Mouse (Mus musculus) thymus, postnatal 10 days (tissue): ENCODE results near the gene Cklf.
"Not testable (repeated sequence)": the region's sequence is repeated elsewhere in the genome, so short reads cannot be mapped to it uniquely, and the experiment has no call there.

ENCODE experiments used
- DNase-seq, 2 experiments: peaks; one replicate each; pipeline ENCODE4 v3.0.0; 2021; ENCODE audit warnings: low spot score in 2 of 2

Cklf gene

GRCm38 (mm10) chr8:104264271-104264935 lies 13.7 kb downstream of the Cklf start:
- DNase-seq, result not testable (repeated sequence)

GRCm38 (mm10) chr8:104268368-104268767 lies 17.7 kb downstream of the Cklf start:
- no peak for DNase-seq

GRCm38 (mm10) chr8:104268937-104269440 lies 18.3 kb downstream of the Cklf start:
- no peak for DNase-seq

GRCm38 (mm10) chr8:104293081-104293480 lies 42.4 kb downstream of the Cklf start, which contains the start of gene Cmtm2a:
Cmtm2a (minus strand) TSS chr8:104293181.
- not testable (repeated sequence) for DNase-seq

GRCm38 (mm10) chr8:104294396-104294795 lies 43.7 kb downstream of the Cklf start:
- no peak for DNase-seq

- DNase-seq, result not testable (repeated sequence)
These were observed 50.9 kb downstream of the Cklf start for GRCm38 (mm10) chr8:104301577-104301976.

GRCm38 (mm10) chr8:104302536-104302935 lies 51.9 kb downstream of the Cklf start:
- DNase-seq, result not testable (repeated sequence)

GRCm38 (mm10) chr8:104304962-104305361 lies 54.3 kb downstream of the Cklf start:
- DNase-seq, result no peak

- not testable (repeated sequence) for DNase-seq
These were observed 57.7 kb downstream of the Cklf start for GRCm38 (mm10) chr8:104308341-104308740.

- DNase-seq, result not testable (repeated sequence)
These were observed 58.9 kb downstream of the Cklf start, which contains the start of the genes Gm45711 and Cmtm1 for GRCm38 (mm10) chr8:104309441-104310155. Gm45711 (minus strand) TSS chr8:104310081. Cmtm1 (minus strand) TSS chr8:104310145.

- not testable (repeated sequence) for DNase-seq
These were observed 61.4 kb downstream of the Cklf start for GRCm38 (mm10) chr8:104312023-104312422.

- DNase-seq, result no peak
These were observed 62.6 kb downstream of the Cklf start for GRCm38 (mm10) chr8:104313311-104313710.
